Mouse (Mus musculus): ENCODE measurements at regions not wholly inside any gene's neighbourhood (a gene's known extent, or its start where the extent isn't known, plus 50 kb on each side); places are given as distances from the start of the nearest gene placed in this dataset.
A peak's percentile ranks its signal among the peaks of the same experiment; 100 is the strongest.

- no peak for DNase-seq (ENCODE audit: low read depth, low spot score)
These were observed 66.9 kb downstream of the Twistnb start for GRCm38 (mm10) chr12:33496306-33496705.

- DNase-seq (ENCODE audit: low read depth, low spot score) = no peak
These were observed 68.0 kb downstream of the Twistnb start for GRCm38 (mm10) chr12:33497319-33497892.

DNA sequence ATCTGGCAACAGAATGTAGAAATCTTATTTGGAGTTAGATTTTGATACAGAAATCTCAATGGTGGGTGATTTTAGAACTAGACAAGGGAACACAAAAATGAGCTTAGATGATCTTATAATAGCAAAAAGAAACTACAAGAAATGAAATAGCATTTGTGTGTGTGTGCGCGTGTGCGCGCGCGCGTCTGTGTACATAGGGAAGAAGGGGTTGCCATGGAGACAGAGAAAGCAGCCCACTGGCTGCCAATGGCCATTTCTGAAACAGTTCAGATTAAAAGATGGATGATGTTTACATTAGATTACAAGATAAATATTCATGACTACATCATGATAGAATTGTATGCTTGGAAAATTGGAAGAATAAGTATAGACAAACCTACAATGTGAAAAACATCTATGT, 112.1 kb downstream of the Twistnb start:
- DNase-seq (ENCODE audit: low read depth, low spot score) = no peak

GRCm38 (mm10) chr12:33551660-33552059, 122.2 kb downstream of the Twistnb start:
- peak; percentile 55 for DNase-seq (ENCODE audit: low read depth, low spot score)

GRCm38 (mm10) chr12:33552231-33552630, 122.8 kb downstream of the Twistnb start:
- no peak for DNase-seq (ENCODE audit: low read depth, low spot score)

DNA sequence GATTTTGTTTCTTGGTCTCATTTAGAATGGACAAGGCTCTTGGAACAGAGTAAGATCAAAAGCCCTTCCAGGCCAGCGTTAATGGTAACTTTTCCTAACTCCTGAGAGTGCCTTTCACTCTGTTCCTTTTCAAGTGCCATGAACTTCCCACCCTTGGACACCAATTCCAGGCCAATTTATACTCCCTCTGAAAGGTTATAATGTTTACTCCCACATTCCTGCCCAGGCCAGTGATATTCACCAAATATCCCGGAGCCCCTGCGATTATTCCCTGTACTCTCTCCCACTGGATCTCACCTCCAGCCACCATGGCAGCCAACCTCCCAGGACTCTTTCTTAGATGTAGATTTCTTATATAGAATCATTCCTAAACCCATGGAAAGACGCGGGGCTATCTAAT, 123.2 kb downstream of the Twistnb start:
- no peak for DNase-seq (ENCODE audit: low read depth, low spot score)

GRCm38 (mm10) chr12:33553731-33554130, 124.3 kb downstream of the Twistnb start:
- DNase-seq (ENCODE audit: low read depth, low spot score) = peak; percentile 17

- DNase-seq (ENCODE audit: low read depth, low spot score) = no peak
These were observed 131.7 kb downstream of the Twistnb start for GRCm38 (mm10) chr12:33561141-33561540.

- DNase-seq (ENCODE audit: low read depth, low spot score) = no peak
These were observed 148.5 kb downstream of the Twistnb start for GRCm38 (mm10) chr12:33577877-33578428.

GRCm38 (mm10) chr12:33580809-33581208, 151.4 kb downstream of the Twistnb start:
- DNase-seq (ENCODE audit: low read depth, low spot score) = no peak

GRCm38 (mm10) chr12:33591031-33591430, 161.6 kb downstream of the Twistnb start:
- no peak for DNase-seq (ENCODE audit: low read depth, low spot score)

- DNase-seq (ENCODE audit: low read depth, low spot score) = no peak
These were observed 163.0 kb downstream of the Twistnb start for GRCm38 (mm10) chr12:33592431-33592911.

DNA sequence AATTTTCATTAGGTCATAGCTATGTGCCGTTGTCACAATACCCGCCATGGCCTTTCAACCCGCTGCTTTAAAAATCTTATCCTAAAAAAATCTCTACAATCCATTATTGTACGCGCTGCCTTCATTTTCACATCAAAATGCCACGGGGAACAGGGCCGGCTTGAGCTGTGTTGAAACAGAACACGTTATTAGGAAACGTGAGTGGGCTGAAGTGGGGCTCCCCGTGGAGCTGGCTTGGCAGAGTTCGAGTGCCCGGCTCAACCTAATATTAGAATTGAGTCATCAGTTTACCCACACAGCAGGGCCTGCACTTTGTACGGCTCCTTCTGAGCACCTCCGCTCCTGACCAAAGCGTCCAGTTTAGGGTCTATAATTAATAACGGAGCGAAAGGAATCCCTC, 163.5 kb downstream of the Twistnb start:
- DNase-seq (ENCODE audit: low read depth, low spot score) = no peak

- DNase-seq (ENCODE audit: low read depth, low spot score) = no peak
These were observed 164.2 kb downstream of the Twistnb start for GRCm38 (mm10) chr12:33593685-33594084.

- DNase-seq (ENCODE audit: low read depth, low spot score) = peak; percentile 11
These were observed 176.0 kb downstream of the Twistnb start for GRCm38 (mm10) chr12:33605393-33605792.

DNA sequence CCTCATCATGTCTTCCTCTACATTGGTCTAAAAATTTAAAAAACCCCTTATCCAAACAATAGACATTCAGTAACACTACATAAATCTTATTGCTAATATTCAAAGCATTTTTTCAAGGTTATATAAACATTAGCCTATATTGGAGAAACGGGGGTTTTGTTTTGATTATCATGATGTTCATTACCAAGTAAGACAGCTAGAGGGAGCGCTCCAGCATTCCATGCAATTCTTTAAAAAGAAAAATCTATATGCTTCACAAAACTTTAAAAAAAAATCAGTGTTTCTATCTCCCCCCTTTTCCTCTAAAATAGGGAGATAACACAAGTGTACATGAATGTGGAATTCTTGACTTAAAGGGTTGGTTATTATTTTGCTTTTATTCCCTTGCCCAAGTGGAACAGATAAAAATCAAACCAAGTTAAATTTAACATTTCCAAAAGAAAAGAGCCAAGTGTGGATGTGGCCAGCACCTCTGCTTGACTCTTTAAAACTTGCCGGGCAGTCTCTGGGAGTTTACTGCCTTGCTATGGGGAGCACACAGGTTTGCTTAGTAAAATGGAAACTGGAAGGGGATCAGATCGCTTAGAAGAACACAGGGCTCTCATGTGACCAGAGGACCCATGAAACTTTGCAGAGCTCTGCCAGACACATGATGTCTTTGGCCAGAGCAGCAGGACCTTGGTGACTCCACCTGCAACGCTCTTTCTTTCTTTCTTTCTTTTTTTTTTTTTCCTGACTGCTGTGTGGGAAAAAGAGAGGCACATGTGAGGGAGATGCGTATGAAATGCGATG, 178.6 kb downstream of the Twistnb start:
- no peak for DNase-seq (ENCODE audit: low read depth, low spot score)

- no peak for DNase-seq (ENCODE audit: low read depth, low spot score)
These were observed 182.9 kb downstream of the Twistnb start for GRCm38 (mm10) chr12:33612378-33612777.

DNA sequence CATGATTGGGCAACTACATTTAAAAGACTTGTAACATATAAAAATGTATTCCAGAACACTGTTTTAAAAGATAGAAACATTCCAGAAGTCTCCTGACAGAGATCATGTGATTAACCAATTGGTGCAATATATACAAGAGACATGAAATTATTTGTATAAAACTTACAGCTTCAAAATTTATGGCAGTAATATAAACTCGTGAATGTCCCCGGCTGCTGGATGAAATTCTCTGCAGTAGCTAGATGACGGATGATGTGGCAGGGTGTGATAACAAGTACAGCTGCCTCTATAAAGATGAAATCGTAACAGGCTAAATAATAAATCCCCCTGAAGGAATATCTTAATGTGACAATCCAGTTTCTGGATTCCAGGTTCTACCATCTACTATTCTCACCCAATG, 191.0 kb downstream of the Twistnb start:
- DNase-seq (ENCODE audit: low read depth, low spot score) = no peak

DNA sequence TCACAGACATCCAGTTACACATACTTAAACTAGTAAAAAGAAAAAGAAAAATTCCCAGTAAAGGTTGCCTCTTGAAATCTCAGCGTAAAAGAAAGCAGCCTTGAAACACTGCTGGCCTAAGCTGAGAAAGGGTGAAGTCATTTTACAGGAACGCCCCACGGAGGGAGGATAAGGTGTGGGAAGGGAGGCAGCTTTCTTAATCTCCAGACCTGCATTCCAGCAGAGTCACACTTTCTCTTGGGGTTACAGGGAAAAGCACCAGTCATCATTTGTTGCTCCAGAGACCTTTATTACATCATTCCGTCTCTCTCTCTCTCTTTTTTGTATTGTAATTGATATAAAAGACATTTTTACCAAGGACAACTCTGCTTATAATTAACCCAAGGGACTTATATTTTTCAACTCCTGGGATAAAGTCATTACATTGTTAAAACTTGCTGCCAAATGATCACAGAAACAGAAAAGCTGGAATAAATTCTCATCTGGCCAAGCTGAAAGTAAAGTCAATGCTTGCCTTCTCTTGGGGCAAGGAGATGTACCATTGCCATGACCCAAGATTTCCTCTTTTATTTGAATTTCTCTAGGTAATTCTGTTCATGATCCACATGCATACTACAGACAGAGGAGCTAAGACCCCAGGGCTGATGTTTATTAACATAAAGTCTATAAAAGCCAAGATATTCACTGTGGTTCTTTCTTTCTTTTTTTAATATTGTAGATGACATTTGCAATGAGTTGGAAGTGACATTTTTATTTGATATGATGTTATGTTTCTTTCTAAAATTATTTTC, 196.9 kb downstream of the Twistnb start:
- no peak for DNase-seq (ENCODE audit: low read depth, low spot score)

DNA sequence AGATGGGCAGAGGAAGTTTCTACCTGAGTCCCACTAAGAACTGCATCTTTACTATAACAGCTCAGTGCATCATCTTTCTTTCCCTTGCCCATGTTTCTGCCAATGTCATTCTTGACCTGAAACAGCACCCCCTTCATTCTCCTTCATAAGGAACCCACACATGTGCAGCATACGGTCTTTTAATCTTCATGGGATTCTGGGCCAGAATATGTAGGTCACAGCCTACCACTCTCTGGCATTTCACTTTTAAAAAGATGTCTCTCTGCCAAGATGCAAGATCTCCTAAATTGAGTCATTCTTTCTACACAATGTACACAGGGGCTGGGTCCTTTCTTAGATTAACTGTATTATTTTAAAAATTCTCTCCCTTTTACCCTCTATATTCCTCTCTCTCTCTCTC, 223.2 kb downstream of the Twistnb start:
- DNase-seq (ENCODE audit: low read depth, low spot score) = no peak

DNA sequence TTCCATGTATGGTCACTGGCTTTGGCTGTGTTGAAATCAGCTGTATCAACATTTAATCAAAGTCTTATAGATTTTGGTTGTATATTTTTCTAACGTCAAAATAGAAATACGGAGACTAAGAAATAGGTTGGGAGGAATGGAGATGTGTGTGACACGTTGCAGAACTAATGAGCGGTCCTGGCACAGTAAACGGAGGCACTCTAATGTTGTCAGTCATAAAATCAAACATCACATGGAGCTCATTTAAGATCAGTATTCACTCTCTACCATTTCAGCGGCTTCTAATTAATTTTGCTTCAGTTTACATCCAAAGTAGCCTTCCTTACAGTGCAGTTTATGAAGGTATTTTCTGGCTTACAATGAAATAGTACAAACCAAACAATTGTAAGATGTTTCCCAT, 246.1 kb downstream of the Twistnb start:
- DNase-seq (ENCODE audit: low read depth, low spot score) = no peak

DNA sequence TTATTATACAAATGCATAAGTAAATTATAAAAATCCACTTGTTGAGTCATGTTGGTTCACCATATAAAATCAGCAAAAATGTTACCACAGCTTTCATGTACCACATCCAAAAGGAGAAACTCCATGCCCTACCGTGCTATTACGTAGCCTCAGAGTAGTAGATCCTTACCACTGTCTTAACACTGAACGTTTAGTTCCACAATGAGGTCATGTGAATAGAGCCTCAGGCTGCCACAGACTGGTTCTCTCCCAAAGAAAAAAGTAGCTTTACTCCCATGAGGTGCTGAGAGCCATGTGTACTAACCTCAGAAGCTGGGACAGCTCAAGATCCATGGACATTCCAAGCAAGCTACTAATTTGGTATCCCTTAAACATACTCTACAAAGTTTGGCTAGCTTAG, 235.4 kb upstream of the Ferd3l start:
- DNase-seq (ENCODE audit: low read depth, low spot score) = no peak
